Mouse (Mus musculus): ENCODE results near the gene Mmp24.
A peak's percentile ranks its signal among the peaks of the same experiment; 100 is the strongest.

Gene Mmp24

DNA sequence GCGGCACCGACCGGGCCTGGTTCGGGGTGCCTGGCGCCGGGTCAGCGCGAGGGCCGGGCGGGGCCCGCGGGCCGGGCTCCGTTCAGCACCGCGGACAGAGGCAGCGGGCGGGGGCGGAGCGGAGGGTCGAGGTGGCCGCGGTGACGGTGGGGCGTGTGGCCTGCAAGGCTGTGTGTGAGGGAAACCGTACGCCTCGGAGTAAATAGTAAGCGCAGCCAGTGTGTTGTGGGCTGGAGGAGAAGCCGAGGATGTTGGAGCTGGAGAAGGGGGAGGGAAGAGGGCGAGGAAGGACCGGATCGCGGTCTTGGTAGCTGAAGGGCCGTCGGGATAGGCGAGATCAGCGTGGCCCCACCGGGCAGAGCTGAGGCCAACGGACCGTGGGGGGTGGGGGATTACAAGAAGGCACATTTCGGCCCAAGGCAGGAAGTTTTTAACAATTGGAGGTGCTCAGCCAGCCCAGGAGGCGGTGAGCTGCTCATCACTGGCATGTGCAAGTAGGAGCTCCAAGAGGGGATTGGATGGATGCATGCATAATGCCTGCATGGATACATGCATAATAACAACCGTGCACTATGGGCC, 632 bp downstream of the Mmp24 start:
- no peak for DNase-seq (ENCODE audit: low read depth, low spot score)

DNA sequence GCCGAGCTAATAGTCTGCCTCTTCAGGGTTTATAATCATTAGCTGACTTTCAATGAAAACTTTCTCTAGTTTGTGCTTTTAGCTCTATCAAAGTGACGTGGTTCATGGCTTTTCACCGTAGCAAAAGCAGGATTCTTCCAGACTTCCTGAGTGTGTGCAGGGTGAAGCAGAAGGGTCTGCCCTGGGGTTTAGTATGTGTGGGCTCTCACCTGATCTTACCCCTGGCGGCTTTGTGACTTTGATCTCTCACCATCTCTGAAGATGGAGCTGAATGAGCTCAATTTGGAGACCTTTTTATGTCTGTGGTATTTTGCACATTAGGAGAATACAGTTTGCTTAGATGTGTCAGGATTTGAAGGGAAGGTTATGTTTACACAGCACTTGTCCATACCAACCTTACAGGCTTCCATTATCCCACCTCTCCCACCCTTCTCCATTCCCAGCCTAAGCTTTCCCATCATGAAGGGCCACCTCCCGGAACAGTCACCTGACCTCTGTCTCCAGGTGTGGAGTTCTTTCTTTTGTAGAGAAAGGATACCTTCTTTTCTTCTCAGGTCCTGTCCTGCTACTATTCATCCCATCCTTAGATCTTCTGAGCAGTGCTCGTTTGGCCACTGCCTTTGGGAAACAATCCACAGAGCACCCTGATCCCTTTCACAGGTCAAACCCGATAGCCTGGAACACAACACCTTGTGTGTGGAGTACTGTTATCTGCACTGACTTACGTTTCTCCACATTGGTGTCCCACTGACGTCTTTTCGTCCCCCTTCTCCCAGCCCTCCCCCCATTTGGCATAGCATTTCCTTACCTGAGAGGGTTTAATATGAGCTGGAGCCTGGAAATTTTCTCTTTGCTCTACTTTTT, 1.9 kb downstream of the Mmp24 start:
- DNase-seq (ENCODE audit: low read depth, low spot score), result no peak

DNA sequence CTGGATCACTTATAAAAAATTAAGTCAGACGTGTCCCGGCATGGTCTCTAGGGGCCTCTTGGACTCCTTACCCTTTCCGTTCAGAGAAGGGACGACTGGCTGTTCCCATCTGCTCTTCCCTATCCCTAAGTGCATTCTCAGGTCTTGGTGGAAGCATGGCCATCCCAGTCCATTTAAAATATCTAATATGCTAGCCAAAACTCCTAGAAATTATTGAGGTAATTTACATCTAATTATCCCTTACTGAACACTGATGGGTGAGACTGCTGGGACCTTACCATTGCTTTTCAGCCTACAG, 2.5 kb downstream of the Mmp24 start:
- DNase-seq (ENCODE audit: low read depth, low spot score), result no peak

DNA sequence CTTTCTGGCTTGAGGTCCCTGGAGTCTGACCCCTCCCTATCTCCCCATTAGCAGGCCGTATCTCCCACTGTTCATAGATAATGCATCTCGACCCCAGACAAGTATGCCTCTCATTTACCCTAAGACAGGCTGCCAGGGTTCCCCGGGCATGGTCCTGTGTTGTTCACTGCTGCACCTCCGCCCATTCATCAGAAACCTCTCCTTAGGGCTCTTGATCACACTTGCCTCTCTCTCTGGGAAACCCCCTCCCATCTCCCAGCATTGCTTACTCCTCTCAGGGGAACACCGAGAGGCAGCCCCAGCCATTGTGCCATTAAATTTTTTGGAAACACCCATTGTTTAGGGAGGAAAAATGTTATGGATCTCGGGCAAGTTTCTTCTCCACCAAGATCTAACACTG, 2.9 kb downstream of the Mmp24 start:
- no peak for DNase-seq (ENCODE audit: low read depth, low spot score)

DNA sequence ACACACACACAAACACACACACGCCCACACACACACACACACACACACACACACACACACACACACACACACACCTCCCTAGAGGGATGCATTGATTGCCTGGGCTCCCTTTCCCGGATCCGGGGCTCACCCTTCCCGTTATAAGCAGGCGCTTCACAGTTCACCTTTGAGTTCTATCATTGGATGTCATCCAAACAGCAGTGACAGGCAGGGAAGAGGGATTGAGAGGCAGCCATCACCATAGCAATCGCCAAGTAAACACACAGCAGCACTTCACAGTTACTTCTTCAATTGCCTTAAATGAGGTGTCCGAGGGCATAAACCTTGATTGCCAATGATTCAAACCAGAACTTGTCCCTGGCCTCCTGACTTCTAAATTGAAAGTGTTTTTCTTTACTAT, 3.9 kb downstream of the Mmp24 start:
- no peak for DNase-seq (ENCODE audit: low read depth, low spot score)

DNA sequence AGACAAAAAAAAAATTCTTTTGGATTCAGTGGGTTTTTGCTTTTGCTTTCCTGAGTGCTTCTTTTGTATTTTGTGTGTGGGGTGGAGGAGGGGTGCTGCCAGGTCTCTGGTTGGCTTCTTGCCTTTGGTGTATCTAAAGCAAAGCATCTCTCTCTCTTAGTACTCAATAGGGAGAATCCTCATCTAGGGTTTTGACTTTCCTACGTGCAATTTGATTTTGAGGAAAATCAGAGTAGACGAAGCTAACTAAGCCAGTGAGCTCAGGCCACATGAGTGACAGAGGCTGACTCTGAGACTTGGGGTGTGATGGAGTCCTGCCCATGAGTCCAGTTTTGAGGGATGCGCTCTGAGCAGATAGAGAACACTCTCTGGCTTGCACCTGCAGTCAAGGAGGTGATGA, 4.4 kb downstream of the Mmp24 start:
- DNase-seq (ENCODE audit: low read depth, low spot score), result no peak

DNA sequence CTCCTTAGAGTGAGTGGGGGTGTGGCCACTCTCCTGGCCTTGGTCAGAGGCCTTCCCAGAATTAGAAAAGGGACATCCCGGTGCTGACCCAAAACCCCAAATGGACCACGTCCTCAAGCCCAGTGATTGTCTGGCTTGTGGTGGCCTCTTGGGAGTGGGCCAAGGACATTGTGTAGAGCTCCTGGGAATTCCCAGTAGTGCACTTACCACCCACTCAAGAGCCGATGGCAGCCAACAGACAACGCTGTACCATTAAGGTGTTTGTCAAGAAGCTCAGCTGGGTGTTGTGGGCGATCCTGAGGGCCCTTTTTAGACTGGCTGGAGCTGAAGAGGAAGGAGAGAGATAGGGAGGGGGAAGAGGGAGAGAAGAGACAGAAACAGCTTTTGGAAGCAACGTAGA, 9.4 kb downstream of the Mmp24 start:
- DNase-seq (ENCODE audit: low read depth, low spot score), result no peak

DNA sequence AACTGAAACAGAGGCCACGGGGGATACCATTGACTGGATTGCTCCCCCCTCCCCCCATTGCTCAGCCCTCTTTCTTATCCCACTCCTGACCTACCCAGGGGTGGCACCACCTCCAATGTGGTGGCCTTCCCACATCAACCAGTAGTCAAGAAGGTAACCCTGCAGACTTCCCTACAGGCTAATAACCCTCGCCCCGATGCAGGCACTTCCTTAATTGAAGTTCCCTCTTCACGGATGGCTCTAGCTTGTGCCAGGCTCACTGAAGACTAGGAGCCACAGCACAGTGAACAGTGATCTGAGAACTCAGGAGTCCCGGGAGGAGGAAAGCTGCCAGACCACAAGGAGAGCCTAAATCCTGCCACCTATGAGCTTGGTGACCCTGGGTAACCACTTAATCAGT, 11.8 kb downstream of the Mmp24 start:
- no peak for DNase-seq (ENCODE audit: low read depth, low spot score)

DNA sequence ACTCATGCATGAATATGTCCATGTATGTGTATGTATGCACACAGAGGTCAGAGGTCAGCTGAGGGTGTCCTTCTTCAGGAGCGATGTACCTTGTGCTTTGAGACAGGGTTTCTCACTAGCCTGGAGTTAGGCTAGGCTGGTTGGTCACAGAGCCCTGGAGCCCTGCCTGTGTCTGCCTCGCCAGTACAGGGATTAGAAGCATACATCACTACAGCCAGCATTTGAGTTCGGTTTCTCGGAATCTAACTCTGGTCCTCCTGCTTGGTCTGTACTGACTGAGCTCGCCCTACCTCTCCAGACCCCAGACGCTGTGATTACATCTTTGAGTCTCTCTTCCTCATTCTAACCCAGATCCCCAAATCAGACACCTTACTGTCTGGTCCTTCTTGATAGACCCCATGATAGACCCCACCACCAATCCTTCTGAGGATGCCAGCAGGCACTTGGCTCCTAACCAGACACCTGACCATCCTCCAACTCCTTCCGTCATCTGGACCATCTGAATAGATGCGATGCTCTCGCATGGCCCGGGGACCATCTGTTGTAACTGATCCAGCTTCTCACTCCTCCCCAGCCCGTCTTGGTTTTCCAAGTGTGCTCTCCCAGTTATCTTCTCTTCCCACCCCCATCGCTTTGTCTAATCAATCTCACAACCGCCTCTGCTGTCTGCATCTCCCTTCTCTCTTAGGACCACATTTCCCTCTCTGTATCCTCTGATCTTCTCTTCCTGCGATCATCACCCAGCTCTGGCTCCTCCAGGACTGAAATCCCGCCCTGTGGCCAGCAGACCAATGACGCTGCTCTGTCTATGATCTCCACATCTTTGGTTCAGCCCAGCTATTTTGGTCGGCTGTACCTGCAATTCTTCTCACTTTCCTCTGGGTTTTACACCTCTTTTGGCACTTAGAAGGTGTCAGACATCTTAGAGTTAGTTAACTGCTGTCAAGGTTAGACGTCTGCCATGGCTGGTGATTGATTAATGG, 13.1 kb downstream of the Mmp24 start:
- no peak for DNase-seq (ENCODE audit: low read depth, low spot score)

DNA sequence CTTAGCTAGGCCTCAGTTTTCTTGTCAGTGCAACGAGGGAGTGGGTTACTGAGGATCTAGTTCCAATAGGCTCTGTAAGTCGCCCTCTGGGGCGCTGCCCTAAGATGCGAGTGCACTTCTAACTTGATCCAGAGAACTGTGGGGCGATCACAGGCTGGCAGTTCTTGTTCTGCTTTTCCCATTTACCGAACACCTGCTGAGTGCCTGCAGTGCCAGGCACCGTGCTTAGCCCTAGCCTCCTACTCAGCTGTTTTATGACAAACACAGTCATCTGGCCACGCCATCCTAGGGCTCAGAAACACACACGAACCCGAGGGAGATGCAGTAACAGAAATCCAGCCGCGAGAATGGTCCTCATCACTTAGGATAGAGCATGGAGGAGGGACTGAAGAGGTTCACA, 17.8 kb downstream of the Mmp24 start:
- no peak for DNase-seq (ENCODE audit: low read depth, low spot score)

DNA sequence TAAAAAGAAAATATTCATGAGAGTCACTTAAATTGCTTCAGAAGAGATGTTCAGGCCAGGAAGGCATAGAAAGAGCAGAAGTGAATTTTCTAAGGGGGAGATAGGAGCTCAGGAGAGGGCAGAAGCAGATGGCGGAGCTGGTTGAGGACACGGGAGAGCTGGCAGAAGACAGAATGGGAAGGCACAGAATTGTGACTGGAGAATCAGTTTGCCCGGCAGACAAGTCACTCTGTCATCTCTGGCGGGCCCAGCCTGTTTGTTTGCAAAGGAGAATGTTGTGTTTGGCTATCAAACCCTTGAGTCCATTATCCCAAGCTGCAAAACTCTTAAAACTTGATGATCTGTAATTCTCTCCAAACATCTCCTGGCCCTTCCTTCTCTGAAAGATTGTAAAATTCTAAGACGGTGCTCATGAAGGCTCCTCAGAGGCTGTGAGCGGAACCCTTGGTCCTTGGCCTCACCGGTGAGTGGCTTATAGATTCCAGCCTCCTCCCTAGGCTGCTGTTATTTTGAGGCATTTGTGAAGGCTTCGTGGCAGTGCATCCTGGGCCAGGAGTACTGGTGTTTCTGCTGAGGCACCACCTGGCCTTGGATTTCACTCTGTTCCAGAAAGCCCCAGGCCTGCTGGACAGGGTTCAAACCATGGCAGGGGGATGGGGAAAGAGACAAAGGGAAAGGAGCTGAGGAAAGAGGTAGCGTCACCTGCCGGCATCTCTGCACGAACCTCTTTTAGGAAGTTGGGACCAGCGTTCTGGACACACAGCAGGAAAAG, 19.7 kb downstream of the Mmp24 start:
- no peak for DNase-seq (ENCODE audit: low read depth, low spot score)

DNA sequence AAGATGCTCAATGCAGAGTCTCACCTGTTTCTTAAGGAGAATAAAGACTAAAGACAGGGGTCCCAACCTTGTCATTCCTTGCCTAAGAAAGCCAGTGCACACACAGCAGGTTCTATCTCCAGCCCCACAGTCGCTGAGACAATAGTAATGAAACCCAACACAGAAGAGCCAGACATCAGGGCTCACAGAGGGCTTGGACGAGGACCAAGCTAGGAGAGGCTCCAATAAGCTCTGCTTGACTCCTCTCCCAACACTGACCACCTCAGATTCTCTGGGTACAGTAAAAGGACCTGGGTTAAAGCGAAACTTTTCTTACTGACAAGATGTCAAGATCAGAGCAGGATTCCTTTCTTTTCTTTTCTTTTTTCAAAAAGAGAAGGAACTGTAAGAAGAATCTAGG, 23.5 kb downstream of the Mmp24 start:
- DNase-seq (ENCODE audit: low read depth, low spot score), result no peak

DNA sequence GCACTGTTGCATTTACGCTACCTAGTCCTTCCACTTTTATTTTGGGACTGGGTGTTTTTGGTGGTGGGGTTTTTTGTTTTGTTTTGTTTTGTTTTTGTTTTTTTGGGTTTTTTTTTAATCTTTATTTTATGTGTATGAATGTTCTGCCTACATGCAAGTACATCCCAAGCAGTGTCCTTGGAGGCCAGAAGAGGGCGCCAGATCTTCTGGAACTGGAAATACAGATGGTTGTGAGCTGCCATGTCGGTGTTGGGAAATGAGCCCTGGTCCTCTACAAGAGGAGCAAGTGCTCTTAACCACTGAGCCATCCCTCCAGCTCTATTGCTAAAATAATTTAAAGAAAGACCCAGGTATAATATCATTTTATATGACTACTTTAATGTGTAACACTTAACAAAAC, 27.6 kb downstream of the Mmp24 start:
- no peak for DNase-seq (ENCODE audit: low read depth, low spot score)

DNA sequence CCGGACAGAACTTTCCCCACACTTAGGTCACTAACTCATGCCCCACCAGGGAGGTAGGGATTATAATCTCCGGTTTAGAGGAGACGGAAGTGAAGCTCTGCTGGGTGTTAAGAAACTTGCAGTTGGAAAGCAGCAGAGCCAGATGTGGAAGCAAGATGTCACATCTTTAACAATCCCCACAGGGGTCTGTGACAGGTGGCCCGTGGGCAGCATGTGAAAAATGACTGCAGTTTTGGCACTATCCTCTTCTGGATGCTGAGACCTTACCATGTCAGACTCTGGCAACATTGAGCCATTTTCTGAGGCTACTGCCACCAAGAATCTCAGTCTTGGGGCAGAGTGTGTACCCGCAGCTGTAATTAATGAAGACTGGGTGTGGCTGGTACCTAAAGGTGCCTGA, 28.9 kb downstream of the Mmp24 start:
- no peak for DNase-seq (ENCODE audit: low read depth, low spot score)

DNA sequence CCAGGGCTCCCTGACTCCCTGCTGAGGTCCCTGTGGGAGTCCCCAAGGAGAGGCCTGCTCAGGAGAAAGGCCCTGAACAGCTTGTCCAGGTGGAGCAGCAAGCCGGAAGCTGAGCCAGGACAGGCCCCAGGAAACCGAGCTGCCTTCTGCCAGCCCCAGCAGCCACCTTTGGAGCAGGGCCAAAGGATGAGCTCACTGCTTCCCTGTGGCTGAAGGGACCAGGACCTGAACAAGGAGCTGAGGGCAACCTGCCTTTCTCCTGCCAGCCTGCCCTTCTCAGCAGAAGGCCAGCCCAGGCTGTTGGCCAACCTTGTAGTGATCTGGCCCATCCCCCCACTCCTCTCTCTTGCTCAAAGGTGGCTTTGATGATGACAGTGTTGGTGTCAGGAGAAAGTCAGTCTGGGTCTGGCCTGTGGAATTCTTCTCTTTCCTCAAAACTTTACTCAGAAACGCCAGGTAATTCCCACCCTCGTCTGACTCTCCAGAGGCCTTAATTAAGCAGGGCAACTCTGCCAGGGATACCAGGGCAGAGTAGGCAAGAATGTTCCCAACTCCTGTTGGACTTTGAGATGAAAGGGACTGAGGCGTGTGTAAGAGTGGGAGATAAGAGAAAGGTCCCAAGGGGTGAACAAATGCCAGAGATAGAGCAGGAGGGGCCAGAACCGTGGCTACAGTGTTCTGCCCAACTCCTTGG, 30.2 kb downstream of the Mmp24 start:
- no peak for DNase-seq (ENCODE audit: low read depth, low spot score)

DNA sequence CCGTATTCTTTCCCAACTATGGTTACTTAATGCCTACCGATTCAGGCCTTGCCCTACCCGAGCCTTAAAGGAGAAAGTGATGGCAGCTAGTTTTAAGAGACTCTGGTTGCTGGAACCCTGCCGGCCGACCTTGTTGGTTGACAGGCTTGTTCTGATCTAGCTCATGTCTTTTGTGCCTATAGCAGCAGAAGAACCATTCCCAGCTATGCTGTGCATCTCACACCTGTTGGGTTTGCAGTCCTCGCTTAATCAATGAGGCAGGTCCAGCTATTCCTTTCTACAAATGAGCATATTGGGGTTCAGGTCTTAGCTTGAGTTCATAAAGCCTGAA, 30.7 kb downstream of the Mmp24 start:
- no peak for DNase-seq (ENCODE audit: low read depth, low spot score)

DNA sequence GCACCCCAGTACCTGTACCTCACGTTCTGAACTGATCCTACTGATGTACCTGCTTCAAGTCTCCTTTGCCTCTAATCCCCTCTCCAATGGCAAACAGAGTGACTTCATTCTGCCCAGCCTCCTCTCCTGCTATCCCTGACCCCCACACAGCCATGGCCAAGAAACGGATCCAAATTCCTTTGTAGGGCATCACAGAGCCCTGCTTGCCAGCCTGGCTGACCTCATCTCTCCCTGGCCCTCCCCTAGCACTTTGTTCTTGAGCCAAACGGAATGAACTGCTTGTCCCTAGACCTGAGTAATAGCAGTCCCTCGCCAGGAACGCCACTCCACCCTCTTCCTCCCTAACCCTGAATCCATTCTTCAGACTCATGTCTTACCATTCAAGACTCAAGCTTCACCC, 31.4 kb downstream of the Mmp24 start:
- DNase-seq (ENCODE audit: low read depth, low spot score), result no peak

DNA sequence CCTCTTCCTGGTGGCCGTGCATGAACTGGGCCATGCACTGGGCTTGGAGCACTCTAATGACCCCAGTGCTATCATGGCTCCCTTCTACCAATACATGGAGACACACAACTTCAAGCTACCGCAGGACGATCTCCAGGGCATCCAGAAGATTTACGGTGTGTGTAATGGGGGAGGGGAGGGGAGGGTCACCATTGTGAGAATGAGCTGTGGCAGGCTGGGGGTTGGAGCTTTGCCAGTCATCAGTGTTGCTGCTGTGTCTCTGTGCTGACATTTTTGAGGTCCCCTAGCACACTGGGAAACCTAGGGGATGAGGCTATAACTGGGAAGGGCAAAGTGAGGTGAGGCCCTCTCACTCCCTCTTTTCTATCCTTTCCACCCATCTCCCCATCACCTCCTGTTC, 32.3 kb downstream of the Mmp24 start:
- DNase-seq (ENCODE audit: low read depth, low spot score), result no peak

DNA sequence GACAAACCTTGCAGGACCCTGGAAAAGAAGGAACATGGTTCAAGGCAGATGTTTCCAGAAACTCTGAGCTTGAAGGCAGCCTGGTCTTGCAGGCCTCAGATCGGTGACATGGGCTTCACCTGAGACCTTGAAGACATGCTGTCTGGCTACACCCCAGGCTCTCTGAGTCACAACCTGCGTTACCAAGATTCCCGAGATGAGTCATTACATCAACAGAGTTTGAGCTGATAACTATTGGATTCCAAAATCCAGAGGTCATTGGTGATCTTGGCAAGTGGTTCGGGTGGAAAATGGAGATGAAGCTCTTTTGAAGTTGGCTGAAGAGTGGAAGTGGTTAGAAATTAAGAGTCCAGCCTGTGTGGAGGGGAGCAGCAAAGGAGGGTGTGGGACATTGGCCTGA, 34.5 kb downstream of the Mmp24 start:
- no peak for DNase-seq (ENCODE audit: low read depth, low spot score)

DNA sequence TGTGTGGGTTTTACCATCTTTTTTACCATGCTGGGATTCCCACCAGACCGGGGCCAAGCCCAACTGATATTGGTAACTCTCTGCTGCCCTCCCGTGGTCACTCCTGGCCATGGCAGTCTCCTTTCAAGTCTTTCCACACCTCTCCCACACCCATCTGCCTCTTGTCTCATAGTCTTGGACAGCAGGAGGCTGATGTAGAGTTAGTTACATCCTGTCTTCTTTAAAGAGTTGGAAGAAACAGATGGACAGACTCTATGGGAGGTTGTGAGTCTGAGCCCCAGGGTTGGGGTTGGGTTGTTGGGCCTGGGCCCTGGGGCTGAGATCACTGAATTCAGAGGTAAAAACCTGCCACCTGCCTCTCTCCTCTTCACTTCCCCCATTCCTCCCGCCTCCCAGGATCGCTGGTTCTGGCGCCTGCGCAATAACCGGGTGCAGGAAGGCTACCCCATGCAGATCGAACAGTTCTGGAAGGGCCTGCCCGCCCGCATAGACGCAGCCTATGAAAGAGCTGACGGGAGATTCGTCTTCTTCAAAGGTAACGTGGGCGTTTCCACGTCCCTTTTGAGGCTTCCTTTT, 36.8 kb downstream of the Mmp24 start:
- DNase-seq (ENCODE audit: low read depth, low spot score), result peak; percentile 83

DNA sequence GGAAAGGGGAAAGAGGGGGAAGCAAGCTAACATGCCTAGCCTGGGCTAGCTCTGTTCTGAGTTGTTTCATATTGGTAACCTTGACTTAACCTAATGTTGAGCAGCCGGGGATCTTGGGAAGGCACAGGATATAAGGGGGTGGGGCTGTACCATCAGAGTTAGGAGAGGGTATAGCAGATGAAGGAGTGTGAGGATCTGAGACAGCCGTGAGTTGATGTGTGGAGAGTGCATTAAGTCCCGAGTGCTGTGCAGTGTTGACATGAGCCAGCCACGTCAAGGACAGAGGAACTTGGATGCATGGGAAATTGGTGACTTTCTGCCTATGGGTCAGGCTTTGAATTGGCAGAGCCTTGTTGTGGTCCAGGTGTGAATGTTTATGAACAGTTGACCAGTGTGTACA, 37.5 kb downstream of the Mmp24 start:
- no peak for DNase-seq (ENCODE audit: low read depth, low spot score)

Measured in WW6 (cell line).